Comparison of ENCODE assay signal across 1 mouse cellular context in the genomic region with DNA sequence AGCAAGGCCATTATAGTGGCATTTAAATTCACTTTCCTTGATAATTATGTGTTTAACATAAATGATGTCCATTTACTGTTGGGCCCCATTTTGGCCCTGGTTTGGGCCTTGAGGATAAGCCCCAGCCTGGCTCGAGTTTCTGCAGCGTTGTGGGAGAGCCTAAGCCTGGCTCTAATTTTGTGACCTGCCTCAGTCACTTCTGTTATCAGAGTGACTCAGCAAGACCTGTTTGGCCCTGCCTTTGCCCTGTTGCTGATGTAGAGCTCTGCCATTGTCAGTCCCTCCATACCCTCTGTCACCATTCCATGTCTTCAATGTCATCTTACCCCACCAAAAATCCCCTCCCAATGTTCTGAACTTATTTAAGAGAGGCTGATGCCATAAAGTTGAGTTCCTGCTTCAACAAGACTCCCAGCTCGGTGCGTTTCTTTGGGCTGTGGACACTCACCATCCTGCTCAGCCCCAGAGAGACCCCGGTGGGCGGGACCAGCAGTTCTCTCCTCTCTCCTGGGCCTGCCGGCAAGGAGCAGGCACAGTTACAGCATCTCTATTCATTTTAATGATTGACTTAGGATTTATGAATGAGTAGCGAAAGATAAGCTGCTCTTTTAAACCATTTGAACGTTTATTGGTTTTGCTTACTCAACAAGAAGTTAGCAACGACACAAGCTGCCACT.
TF ChIP-seq lines count a peak whose summit lies in the region.

No protein-coding gene starts in this region.

TF ChIP-seq in MEL, 35 proteins besides CTCF, POLR2A, EP300 and RAD21 (continued from another document):
- TF ChIP-seq TBP (IDR thresholded peaks at IDR 0.05; ENCODE audit: low read depth, low read length) (no peak), GABPA (IDR thresholded peaks at IDR 0.05; ENCODE audit: low read depth, low read length) (no peak), SIN3A (IDR thresholded peaks at IDR 0.05; ENCODE audit: low read length) (no peak)
